Comparison of ENCODE assay signal across 8 mouse cellular contexts in the genomic region with DNA sequence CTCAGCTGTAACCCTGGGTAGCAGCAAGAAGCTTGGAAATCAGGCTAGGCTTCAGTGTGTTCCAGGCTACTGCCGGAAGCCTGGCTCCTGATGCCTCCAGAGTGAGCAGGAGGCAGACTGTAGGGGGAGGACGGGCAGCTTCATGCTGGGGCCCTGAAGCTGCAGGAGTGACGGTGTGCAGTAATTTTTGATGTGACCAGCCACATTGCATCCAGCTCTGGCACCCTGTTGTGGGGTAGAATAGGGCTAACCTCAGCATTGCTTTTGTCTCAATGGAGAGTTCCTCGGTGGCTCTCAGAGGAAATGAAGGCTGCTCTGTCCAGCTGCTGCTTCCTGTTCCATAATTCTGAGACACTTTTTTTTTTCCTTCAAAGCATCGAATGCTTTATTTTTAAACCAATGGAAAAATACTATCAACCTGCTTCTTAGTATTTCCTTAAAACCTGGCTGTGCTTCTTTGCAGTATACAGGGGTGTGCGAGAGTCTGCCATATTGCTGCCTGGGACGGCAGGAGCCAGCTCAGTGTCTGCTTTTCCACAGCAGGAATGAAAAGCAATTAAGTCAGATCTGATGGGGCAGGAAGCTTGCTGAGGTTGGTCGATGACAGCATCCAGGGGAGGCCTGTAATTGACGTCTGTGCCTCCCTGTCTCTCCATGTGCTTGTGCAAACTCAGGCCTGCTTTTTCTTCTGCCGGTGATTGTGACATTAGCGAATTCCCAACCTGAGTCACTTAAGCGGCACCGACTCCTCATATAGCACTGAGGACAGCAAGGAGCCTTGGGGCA.
DNase-seq lines count a peak whose midpoint lies in the region; ATAC-seq and TF ChIP-seq lines count a peak whose summit lies in the region.

No protein-coding gene starts in this region.

- peak; percentile 61 for DNase-seq in brain, adult 2 months (ENCODE audit: low read depth, low spot score)
- peak; percentile 41 for DNase-seq in mesoderm, embryonic 11.5 days (ENCODE audit: low read depth, low spot score)
- no peak for DNase-seq in frontal cortex, postnatal 10 days (ENCODE audit: low spot score in 2 of 2)
- DNase-seq in cerebellum, adult 2 months: no peak
- DNase-seq in cerebellum, postnatal 14 days: no peak

- H3K27ac ChIP-seq in heart, embryonic 13.5 days (replicated peaks): peak overlapping the region; percentile 36
- no peak overlapping the region for H3K27ac ChIP-seq in heart, embryonic 11.5 days (ENCODE audit: low read depth, low read length)
- H3K27ac ChIP-seq in hindbrain, embryonic 13.5 days: peak overlapping the region; percentile 83
- no peak overlapping the region for H3K27ac ChIP-seq in cerebellum, adult 2 months (ENCODE audit: insufficient read depth, low read length)

- TF ChIP-seq POLR2A in cerebellum, adult 2 months (IDR thresholded peaks at IDR 0.05; ENCODE audit: borderline replicate concordance, insufficient read depth, low read length): no peak

- no peaks in the 10 kb centered on the region for H3K9me3 ChIP-seq in heart, embryonic 13.5 days
- no peaks in the 10 kb centered on the region for H3K9me3 ChIP-seq in heart, embryonic 11.5 days (replicated peaks; ENCODE audit: control insufficient read depth, low read length)
- no peaks in the 10 kb centered on the region for H3K9me3 ChIP-seq in hindbrain, embryonic 13.5 days

- peaks cover 13% of the 10 kb centered on the region for H3K27me3 ChIP-seq in heart, embryonic 13.5 days (replicated peaks)
- peaks cover 4% of the 10 kb centered on the region; the same call in 1 of the 2 replicates for H3K27me3 ChIP-seq in heart, embryonic 11.5 days (ENCODE audit: control insufficient read depth, insufficient read depth, low read length)
- no peaks in the 10 kb centered on the region for H3K27me3 ChIP-seq in hindbrain, embryonic 13.5 days
- H3K27me3 ChIP-seq in cerebellum, adult 2 months (ENCODE audit: control insufficient read depth, insufficient read depth, low read length): no peaks in the 10 kb centered on the region

- H3K36me3 ChIP-seq in heart, embryonic 13.5 days: no peaks in the 10 kb centered on the region
- no peaks in the 10 kb centered on the region for H3K36me3 ChIP-seq in heart, embryonic 11.5 days (ENCODE audit: control insufficient read depth, insufficient read depth, low read length)
- H3K36me3 ChIP-seq in hindbrain, embryonic 13.5 days: no peaks in the 10 kb centered on the region

- H3K9ac ChIP-seq in heart, embryonic 13.5 days: peak overlapping the region; percentile 15; the same call in 1 of the 2 replicates
- no peak overlapping the region for H3K9ac ChIP-seq in heart, embryonic 11.5 days (ENCODE audit: low read depth, low read length)
- H3K9ac ChIP-seq in hindbrain, embryonic 13.5 days: peak overlapping the region; percentile 62

- H3K4me2 ChIP-seq in heart, embryonic 13.5 days: no peak overlapping the region
- H3K4me2 ChIP-seq in heart, embryonic 11.5 days: no peak overlapping the region
- peak overlapping the region; percentile 25 for H3K4me2 ChIP-seq in hindbrain, embryonic 13.5 days

- no peak overlapping the region for H3K4me3 ChIP-seq in heart, embryonic 13.5 days
- H3K4me3 ChIP-seq in heart, embryonic 11.5 days (ENCODE audit: low read depth, low read length): no peak overlapping the region
- H3K4me3 ChIP-seq in hindbrain, embryonic 13.5 days: no peak overlapping the region
- H3K4me3 ChIP-seq in cerebellum, adult 2 months (replicated peaks; ENCODE audit: insufficient read depth, low read depth, low read length): no peak overlapping the region

- no peak for TF ChIP-seq CTCF in cerebellum, adult 2 months (IDR thresholded peaks at IDR 0.05; ENCODE audit: borderline replicate concordance, insufficient read depth, low read depth, low read length)

- 28% methylated on average over 13 of the region's 13 CpGs for WGBS in heart, embryonic 13.5 days
- whole genome bisulfite sequencing in heart, embryonic 11.5 days (ENCODE audit: insufficient replicate concordance): 33% methylated on average over 13 of the region's 13 CpGs
- WGBS in hindbrain, embryonic 13.5 days: 26% methylated on average over 13 of the region's 13 CpGs
- WGBS in cerebellum, adult 2 months: 39% methylated on average over 13 of the region's 13 CpGs

- no peak for ATAC-seq in heart, embryonic 13.5 days (ENCODE audit: extremely low read depth, insufficient number of reproducible peaks, low FRiP score, low TSS enrichment)
- no peak for ATAC-seq in heart, embryonic 11.5 days (replicated peaks; ENCODE audit: insufficient number of reproducible peaks, low FRiP score, low TSS enrichment)
- peak; percentile 70 for ATAC-seq in hindbrain, embryonic 13.5 days (ENCODE audit: low FRiP score)

- peaks cover 20% of the 10 kb centered on the region for H3K4me1 ChIP-seq in heart, embryonic 13.5 days
- H3K4me1 ChIP-seq in heart, embryonic 11.5 days (ENCODE audit: control insufficient read depth, insufficient read depth, low read length): peaks cover 5% of the 10 kb centered on the region; the same call in 1 of the 2 replicates
- H3K4me1 ChIP-seq in hindbrain, embryonic 13.5 days (replicated peaks): peaks cover 25% of the 10 kb centered on the region
- H3K4me1 ChIP-seq in cerebellum, adult 2 months (ENCODE audit: control insufficient read depth, insufficient read depth, low read length): peaks cover 4% of the 10 kb centered on the region; the same call in 1 of the 2 replicates

Comparison
In these comparisons a context has a peak if more than half of its experiments do, and no peak if none do; other contexts are left out.
1. H3K27ac ChIP-seq: peak in heart, embryonic 13.5 days (single experiment) and hindbrain, embryonic 13.5 days (single experiment); none in heart, embryonic 11.5 days (single experiment) and cerebellum, adult 2 months (single experiment).
2. DNase-seq: peak in brain, adult 2 months (single experiment) and mesoderm, embryonic 11.5 days (single experiment); none in frontal cortex, postnatal 10 days (0 of 2), cerebellum, adult 2 months (0 of 2) and cerebellum, postnatal 14 days (0 of 2).